Mouse (Mus musculus): Measurements from ENCODE around the gene Pole. TPM values are rescaled to one million over a fixed set of nuclear protein-coding genes. Genes with fewer than 3 reads are reported as not detected.

Pole gene
- polyA plus RNA-seq, 1 experiment from 2014 or later = 15.5 TPM

GRCm38 (mm10) chr5:110357531-110358179, 71.5 kb downstream of the Pole start:
- Histone ChIP-seq H3K27me3 (ENCODE audit: control insufficient read depth, insufficient read depth, low read depth, low read length) (peaks cover 7% of the 10 kb centered on the region), H3K4me2 (ENCODE audit: low read depth, low read length) (no peak overlapping the region), H3K9me3 (replicated peaks; ENCODE audit: control insufficient read depth, low read length) (no peaks in the 10 kb centered on the region), H3K9ac (ENCODE audit: low read depth, low read length) (no peak overlapping the region), H3K27ac (ENCODE audit: low read length) (no peak overlapping the region), H3K36me3 (ENCODE audit: control insufficient read depth, insufficient read depth) (no peaks in the 10 kb centered on the region), H3K4me1 (ENCODE audit: control insufficient read depth, low read depth, low read length) (no peaks in the 10 kb centered on the region), H3K4me3 (ENCODE audit: low read depth, low read length) (no peak overlapping the region)
- 34% methylated on average over 9 of the region's 9 CpGs for WGBS (ENCODE audit: insufficient replicate concordance)
- ATAC-seq (ENCODE audit: low read depth) = no peak

- H3K27me3 ChIP-seq (ENCODE audit: control insufficient read depth, insufficient read depth, low read depth, low read length) = peaks cover 13% of the 10 kb centered on the region
- ATAC-seq (ENCODE audit: low read depth) = no peak
- no peaks in the 10 kb centered on the region; the same call in none of the 2 replicates for H3K4me1 ChIP-seq (ENCODE audit: control insufficient read depth, low read depth, low read length)
- H3K4me3 ChIP-seq (ENCODE audit: low read depth, low read length) = no peak overlapping the region
- 71% methylated on average over 6 of the region's 6 CpGs for WGBS (ENCODE audit: insufficient replicate concordance)
- H3K36me3 ChIP-seq (ENCODE audit: control insufficient read depth, insufficient read depth) = no peaks in the 10 kb centered on the region
- H3K4me2 ChIP-seq (ENCODE audit: low read depth, low read length) = no peak overlapping the region
- H3K27ac ChIP-seq (ENCODE audit: low read length) = no peak overlapping the region
- no peaks in the 10 kb centered on the region for H3K9me3 ChIP-seq (replicated peaks; ENCODE audit: control insufficient read depth, low read length)
- no peak overlapping the region for H3K9ac ChIP-seq (ENCODE audit: low read depth, low read length)
Observed at GRCm38 (mm10) chr5:110361465-110361864, 75.4 kb downstream of the Pole start.

GRCm38 (mm10) chr5:110362813-110363178, 76.7 kb downstream of the Pole start:
- WGBS (ENCODE audit: insufficient replicate concordance) = 1% methylated on average over 27 of the region's 28 CpGs
- H3K4me3 ChIP-seq (ENCODE audit: low read depth, low read length) = peak overlapping the region; percentile 52
- no peaks in the 10 kb centered on the region for H3K36me3 ChIP-seq (ENCODE audit: control insufficient read depth, insufficient read depth)
- peaks cover 13% of the 10 kb centered on the region for H3K27me3 ChIP-seq (ENCODE audit: control insufficient read depth, insufficient read depth, low read depth, low read length)
- H3K4me1 ChIP-seq (ENCODE audit: control insufficient read depth, low read depth, low read length) = no peaks in the 10 kb centered on the region; the same call in none of the 2 replicates
- H3K4me2 ChIP-seq (ENCODE audit: low read depth, low read length) = peak overlapping the region; percentile 73
- peak overlapping the region; percentile 26; the same call in 1 of the 2 replicates for H3K9ac ChIP-seq (ENCODE audit: low read depth, low read length)
- no peak overlapping the region for H3K27ac ChIP-seq (ENCODE audit: low read length)
- no peaks in the 10 kb centered on the region for H3K9me3 ChIP-seq (replicated peaks; ENCODE audit: control insufficient read depth, low read length)
- no peak for ATAC-seq (ENCODE audit: low read depth)

DNA sequence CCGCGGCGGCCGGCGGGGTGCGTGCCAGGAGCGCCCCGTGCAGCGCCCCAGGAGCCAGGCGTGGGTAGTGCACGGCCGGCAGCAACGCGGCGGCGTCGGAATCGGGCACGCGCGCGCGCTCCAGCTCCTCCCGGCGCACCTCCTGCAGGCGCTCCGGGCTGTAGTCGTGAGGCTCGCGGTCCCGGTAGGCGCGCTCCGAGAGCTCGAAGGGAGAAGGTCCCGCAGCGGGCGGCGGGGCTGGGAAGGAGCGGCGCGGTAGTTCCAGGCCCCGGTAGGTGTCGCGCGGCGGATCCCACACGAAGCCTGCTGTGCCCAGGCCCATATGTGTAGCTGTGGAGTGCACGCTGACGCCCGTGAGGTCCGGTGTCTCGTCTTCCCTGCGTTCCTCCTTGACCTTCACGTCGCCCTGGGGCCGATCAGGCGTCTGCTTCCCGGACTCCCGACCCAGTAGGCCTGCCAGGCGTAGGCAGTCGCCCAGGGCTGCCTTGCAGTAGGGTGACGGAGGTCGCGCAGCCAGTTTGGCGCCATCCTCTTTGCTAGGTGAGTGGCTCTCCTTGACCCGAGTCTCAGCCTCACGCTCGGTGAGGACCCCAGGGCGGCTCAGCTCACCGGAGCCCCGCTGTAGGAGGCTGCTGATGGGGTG, 77.2 kb downstream of the Pole start:
- Histone ChIP-seq H3K4me2 (ENCODE audit: low read depth, low read length) (peak overlapping the region; percentile 73), H3K4me1 (ENCODE audit: control insufficient read depth, low read depth, low read length) (no peaks in the 10 kb centered on the region; the same call in none of the 2 replicates), H3K9ac (ENCODE audit: low read depth, low read length) (peak overlapping the region; percentile 31), H3K9me3 (replicated peaks; ENCODE audit: control insufficient read depth, low read length) (no peaks in the 10 kb centered on the region), H3K27me3 (ENCODE audit: control insufficient read depth, insufficient read depth, low read depth, low read length) (peaks cover 13% of the 10 kb centered on the region), H3K4me3 (ENCODE audit: low read depth, low read length) (peak overlapping the region; percentile 52), H3K27ac (ENCODE audit: low read length) (no peak overlapping the region), H3K36me3 (ENCODE audit: control insufficient read depth, insufficient read depth) (no peaks in the 10 kb centered on the region)
- peak; percentile 75 for ATAC-seq (ENCODE audit: low read depth)
- WGBS (ENCODE audit: insufficient replicate concordance) = 5% methylated on average over 65 of the region's 72 CpGs

GRCm38 (mm10) chr5:110363822-110364545, 77.9 kb downstream of the Pole start:
- ATAC-seq (ENCODE audit: low read depth) = no peak
- no peak overlapping the region for H3K27ac ChIP-seq (ENCODE audit: low read length)
- H3K4me2 ChIP-seq (ENCODE audit: low read depth, low read length) = peak overlapping the region; percentile 73

DNA sequence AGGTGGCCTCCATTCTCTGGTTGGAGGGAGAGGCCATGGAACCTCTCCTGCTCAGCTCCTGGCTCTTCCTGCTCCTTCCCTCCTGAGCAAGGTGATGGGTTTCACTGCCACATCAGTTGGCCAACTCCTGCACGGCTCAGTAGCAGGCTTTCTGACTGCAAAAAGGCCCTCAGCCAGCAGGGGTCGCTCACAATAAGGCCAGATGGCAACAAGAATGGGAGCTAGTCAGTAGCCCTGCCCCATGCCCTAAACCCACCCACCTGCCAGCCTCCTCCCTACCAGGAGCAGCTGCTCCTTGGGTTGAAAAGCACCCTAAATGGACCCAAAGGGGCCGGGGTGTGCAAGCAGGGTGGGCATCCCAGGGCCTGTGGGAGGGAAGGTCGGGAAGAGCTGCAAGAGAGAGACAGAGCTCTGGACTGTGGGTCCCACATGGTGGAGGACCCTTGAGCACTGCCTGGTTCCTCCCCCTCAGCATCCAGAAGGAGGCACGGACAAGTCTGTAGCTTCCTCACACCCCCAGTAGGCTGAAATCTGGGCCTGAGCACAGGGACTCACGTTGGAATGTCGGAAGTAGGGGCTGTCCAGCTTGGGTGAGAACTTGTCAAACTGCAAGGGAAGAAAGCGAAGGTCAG, 90.8 kb downstream of the Pole start:
- Histone ChIP-seq H3K4me2 (ENCODE audit: low read depth, low read length) (no peak overlapping the region), H3K27ac (ENCODE audit: low read length) (no peak overlapping the region), H3K9ac (ENCODE audit: low read depth, low read length) (no peak overlapping the region), H3K4me3 (ENCODE audit: low read depth, low read length) (no peak overlapping the region), H3K9me3 (replicated peaks; ENCODE audit: control insufficient read depth, low read length) (no peaks in the 10 kb centered on the region), H3K4me1 (ENCODE audit: control insufficient read depth, low read depth, low read length) (no peaks in the 10 kb centered on the region), H3K36me3 (ENCODE audit: control insufficient read depth, insufficient read depth) (no peaks in the 10 kb centered on the region), H3K27me3 (ENCODE audit: control insufficient read depth, insufficient read depth, low read depth, low read length) (no peaks in the 10 kb centered on the region)
- ATAC-seq (ENCODE audit: low read depth) = no peak; the same call in 1 of the 2 replicates
- WGBS (ENCODE audit: insufficient replicate concordance) = 57% methylated on average over 8 of the region's 8 CpGs

More at GRCm38 (mm10) chr5:110363822-110364545, 77.9 kb downstream of the Pole start:
- H3K9ac ChIP-seq (ENCODE audit: low read depth, low read length) = no peak overlapping the region
- no peaks in the 10 kb centered on the region for H3K9me3 ChIP-seq (replicated peaks; ENCODE audit: control insufficient read depth, low read length)
- no peaks in the 10 kb centered on the region for H3K36me3 ChIP-seq (ENCODE audit: control insufficient read depth, insufficient read depth)
- peak overlapping the region; percentile 52; the same call in 1 of the 2 replicates for H3K4me3 ChIP-seq (ENCODE audit: low read depth, low read length)
- H3K27me3 ChIP-seq (ENCODE audit: control insufficient read depth, insufficient read depth, low read depth, low read length) = peaks cover 13% of the 10 kb centered on the region
- WGBS (ENCODE audit: insufficient replicate concordance) = 49% methylated on average over 11 of the region's 11 CpGs
- no peaks in the 10 kb centered on the region; the same call in none of the 2 replicates for H3K4me1 ChIP-seq (ENCODE audit: control insufficient read depth, low read depth, low read length)

DNA sequence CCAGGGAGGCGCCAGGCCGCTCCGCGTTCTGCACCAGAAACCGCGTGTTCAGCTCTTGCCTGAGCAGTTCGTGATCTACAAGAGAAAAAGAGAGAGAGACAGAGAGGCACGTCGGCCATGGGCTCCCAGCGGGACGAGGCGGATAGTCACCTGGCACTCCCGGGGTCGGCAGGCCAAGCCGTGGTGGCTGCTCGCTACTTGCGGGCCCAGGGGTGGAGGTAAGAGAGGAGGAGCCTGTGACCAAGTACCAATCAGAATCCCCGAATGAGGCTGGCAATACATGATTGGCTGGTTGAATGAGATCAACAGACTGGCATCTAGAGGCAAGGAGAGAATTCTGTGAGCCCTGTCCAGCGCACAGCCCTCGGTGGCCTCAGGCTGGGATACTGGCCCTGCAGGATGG, 92.1 kb downstream of the Pole start:
- Histone ChIP-seq H3K27me3 (ENCODE audit: control insufficient read depth, insufficient read depth, low read depth, low read length) (no peaks in the 10 kb centered on the region), H3K4me3 (ENCODE audit: low read depth, low read length) (no peak overlapping the region), H3K27ac (ENCODE audit: low read length) (no peak overlapping the region), H3K9ac (ENCODE audit: low read depth, low read length) (no peak overlapping the region), H3K4me1 (ENCODE audit: control insufficient read depth, low read depth, low read length) (no peaks in the 10 kb centered on the region), H3K36me3 (ENCODE audit: control insufficient read depth, insufficient read depth) (no peaks in the 10 kb centered on the region), H3K9me3 (replicated peaks; ENCODE audit: control insufficient read depth, low read length) (no peaks in the 10 kb centered on the region), H3K4me2 (ENCODE audit: low read depth, low read length) (no peak overlapping the region)
- no peak for ATAC-seq (ENCODE audit: low read depth)
- 70% methylated on average over 20 of the region's 20 CpGs for WGBS (ENCODE audit: insufficient replicate concordance)

- no peak for ATAC-seq (ENCODE audit: low read depth)
- H3K4me2 ChIP-seq (ENCODE audit: low read depth, low read length) = no peak overlapping the region
Observed at GRCm38 (mm10) chr5:110379086-110379485, 93.0 kb downstream of the Pole start.

More at GRCm38 (mm10) chr5:110379086-110379485, 93.0 kb downstream of the Pole start:
- no peaks in the 10 kb centered on the region for H3K36me3 ChIP-seq (ENCODE audit: control insufficient read depth, insufficient read depth)
- H3K4me1 ChIP-seq (ENCODE audit: control insufficient read depth, low read depth, low read length) = no peaks in the 10 kb centered on the region
- no peak overlapping the region for H3K4me3 ChIP-seq (ENCODE audit: low read depth, low read length)
- no peaks in the 10 kb centered on the region for H3K9me3 ChIP-seq (replicated peaks; ENCODE audit: control insufficient read depth, low read length)
- no peak overlapping the region for H3K9ac ChIP-seq (ENCODE audit: low read depth, low read length)
- H3K27ac ChIP-seq (ENCODE audit: low read length) = no peak overlapping the region
- WGBS (ENCODE audit: insufficient replicate concordance) = 88% methylated on average over 15 of the region's 15 CpGs
- no peaks in the 10 kb centered on the region for H3K27me3 ChIP-seq (ENCODE audit: control insufficient read depth, insufficient read depth, low read depth, low read length)
